Mouse (Mus musculus) adrenal gland, adult 2 months (tissue): ENCODE results near the gene 9530002B09Rik. TPM values are rescaled to one million over a fixed set of nuclear protein-coding genes. Genes with fewer than 3 reads are reported as not detected.

ENCODE experiments used
- DNase-seq: peaks from one replicate; pipeline ENCODE4 v3.0.0; 2021
- long read RNA-seq: library from polyadenylated mRNA; stranded (forward); transcript quantifications from one replicate; pipeline ENCODE4 v2.0.0, GENCODE M21; 2021
- polyA plus RNA-seq: library from polyadenylated mRNA; depleted of rRNA; stranded (reverse); fragments of >200 nt; gene quantifications from 2 replicates; pipeline ENCODE4 v1.2.3, GENCODE M21; 2012; rRNA removed
- total RNA-seq, 2 experiments: library from RNA; stranded (reverse); gene quantifications; 2 replicates each; pipeline ENCODE4 v1.2.3; 2021

The 9530002B09Rik gene
- total RNA-seq, result not detected
- not detected in 2 replicates for polyA plus RNA-seq
- long read RNA-seq, result 0 reads

DNA sequence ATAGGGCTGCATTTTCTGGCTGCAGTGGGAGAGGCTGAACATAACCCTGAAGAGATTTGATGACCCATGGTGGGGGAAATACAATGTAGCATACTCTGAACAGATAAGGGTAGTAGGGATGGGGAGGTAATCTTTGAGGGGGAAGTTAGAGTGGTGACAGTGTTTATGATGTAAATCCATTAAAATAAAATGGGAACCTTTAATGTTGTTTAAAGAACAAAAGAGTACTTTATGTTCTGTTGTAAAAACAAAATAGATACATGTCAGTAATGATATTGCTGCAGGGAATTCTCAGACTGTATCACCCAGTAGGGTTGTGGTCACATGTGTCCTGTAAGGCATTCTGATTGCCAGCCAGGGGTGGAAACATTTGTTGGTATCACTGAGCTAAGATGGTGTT lies at the start of gene 9530002B09Rik:
Gene 9530002B09Rik (plus strand): TSS at position 301 of the 400 bp plus-strand sequence.
- no peak for DNase-seq

Other genes starting within 250 kb of the 9530002B09Rik start
- gene Ppt1, start 147.0 kb downstream of the 9530002B09Rik start, total RNA-seq, result 10 to 100 TPM; 69.3 to 86.3 TPM
- gene Ppt1, start 147.0 kb downstream of the 9530002B09Rik start, polyA plus RNA-seq, result 14.2 and 17.9 TPM in 2 replicates
- 100 to 1,000 TPM; 140 to 168 TPM for gene Cap1, start 196.8 kb downstream of the 9530002B09Rik start, total RNA-seq
- gene Cap1, start 196.8 kb downstream of the 9530002B09Rik start, polyA plus RNA-seq, result 28.0 and 30.0 TPM in 2 replicates